Mouse (Mus musculus): ENCODE results near the gene Aldh3b3.
A peak's percentile ranks its signal among the peaks of the same experiment; 100 is the strongest.
"Not testable (repeated sequence)": the region's sequence is repeated elsewhere in the genome, so short reads cannot be mapped to it uniquely, and the experiment has no call there.

Aldh3b3 gene

DNA sequence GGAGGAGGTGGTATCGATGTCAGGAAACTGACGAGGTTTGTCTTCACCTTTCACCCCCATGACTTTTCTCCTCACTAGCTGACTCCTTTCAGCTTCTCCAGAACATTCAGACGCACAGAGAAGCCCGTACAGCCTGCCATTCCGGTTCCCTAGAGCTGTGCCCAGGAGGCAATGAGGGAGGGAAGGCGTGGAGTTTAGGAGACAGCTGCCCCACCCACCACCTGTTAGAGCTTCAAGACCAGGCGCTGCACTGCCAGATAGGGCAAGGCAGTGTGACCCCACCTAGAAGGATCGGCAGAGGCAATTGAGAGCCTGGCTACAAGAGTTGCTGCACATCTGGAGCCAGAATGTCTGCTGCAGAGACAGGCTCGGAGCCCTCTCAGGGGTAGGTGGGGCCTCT lies 13.8 kb downstream of the Aldh3b3 start, which contains the start of gene Aldh3b2:
Aldh3b2 (plus strand) TSS at position 100 of the 400 bp plus-strand sequence.
- DNase-seq (ENCODE audit: low read depth, low spot score) = no peak

- not testable (repeated sequence) for DNase-seq (ENCODE audit: low read depth, low spot score)
Measured at GRCm38 (mm10) chr19:3974608-3975007, 16.2 kb downstream of the Aldh3b3 start.

DNA sequence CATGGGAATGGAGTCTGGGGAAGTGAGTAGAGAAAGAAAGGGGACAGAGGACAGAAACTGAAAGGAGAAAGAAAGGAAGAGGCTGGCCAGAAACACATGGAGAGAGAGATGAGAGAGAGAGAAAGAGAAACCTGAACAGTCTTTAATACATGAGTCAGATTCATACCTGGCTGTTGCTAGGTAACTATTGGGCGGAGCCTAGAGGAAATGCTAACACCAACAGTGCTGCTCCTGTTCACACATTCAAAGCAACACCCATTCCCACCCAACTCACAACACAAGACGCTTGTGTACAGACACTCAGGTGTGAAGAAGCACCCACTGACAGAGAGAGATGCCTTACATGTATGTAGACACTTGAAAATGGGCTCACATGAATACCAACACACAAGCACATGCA lies 17.4 kb downstream of the Aldh3b3 start:
- no peak for DNase-seq (ENCODE audit: low read depth, low spot score)

DNA sequence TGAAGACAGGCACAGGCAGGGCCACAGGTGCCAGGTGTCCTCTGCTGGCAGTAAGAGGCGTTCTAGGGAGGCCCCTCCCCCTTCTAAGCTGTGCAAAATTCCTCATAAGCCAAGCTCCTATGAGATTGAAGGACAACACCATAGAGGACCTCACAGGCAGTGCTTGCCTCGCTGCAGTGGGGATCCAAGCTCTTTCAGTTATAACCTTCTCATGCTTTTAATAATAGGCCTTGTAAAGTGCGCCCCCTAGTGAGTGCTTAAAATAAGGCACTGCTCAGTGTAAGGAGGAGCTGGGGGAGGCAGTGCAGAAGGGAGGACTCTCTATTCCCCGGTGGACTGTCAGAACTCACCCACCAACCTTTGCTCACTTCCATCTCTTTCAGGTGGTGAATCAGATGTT lies 21.9 kb downstream of the Aldh3b3 start:
- DNase-seq (ENCODE audit: low read depth, low spot score) = peak; percentile 87

DNA sequence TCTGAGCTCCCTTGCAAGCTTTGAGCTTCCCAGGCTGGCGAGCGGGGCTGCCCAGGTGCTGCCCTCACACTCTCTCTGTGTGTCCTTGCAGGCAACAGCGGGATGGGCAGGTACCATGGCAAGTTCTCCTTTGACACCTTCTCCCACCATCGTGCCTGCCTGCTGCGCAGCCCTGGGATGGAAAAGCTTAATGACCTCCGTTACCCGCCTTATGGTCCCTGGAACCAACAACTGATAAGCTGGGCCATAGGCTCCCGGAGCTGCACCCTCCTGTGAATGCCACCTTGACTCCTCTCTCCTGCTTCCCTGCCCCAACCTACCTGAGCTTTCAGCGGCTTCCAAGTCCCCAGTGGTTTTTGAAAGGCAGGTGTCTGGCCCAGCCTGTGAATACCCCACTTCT lies 22.5 kb downstream of the Aldh3b3 start:
- DNase-seq (ENCODE audit: low read depth, low spot score) = no peak

DNA sequence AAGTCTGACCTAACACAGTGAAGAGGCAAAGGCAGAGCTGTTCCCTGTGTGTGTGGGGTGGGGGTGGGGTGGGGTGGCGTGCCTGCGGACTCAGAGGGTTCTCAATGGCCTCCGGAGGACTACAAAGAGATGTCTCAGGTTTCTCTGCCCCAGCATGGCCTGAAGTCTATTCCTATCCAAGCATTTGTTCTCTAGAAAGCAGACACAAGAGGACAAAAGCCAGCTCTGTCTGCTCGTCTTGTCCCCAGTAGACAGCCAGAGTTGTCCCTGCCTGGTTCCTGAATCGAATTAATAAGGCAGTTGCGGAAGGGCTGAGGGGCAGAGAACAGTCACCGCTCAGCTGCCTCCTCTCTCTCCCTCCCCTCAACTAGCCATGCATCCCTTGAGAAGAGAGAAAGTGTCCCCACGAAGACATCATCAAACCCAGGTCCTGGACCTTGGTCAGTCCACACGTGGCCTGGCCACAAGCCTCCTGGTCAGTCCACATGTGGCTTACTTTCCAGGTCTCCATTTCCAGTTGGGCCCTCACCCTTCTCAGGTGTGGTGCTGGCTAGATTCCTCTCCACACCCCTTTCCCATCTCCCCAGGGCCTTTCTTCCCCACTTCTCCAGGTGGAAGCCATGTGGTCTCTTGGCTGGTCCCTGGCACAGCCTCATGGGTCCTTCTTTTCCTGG lies 25.2 kb downstream of the Aldh3b3 start:
- DNase-seq (ENCODE audit: low read depth, low spot score) = peak; percentile 30

DNA sequence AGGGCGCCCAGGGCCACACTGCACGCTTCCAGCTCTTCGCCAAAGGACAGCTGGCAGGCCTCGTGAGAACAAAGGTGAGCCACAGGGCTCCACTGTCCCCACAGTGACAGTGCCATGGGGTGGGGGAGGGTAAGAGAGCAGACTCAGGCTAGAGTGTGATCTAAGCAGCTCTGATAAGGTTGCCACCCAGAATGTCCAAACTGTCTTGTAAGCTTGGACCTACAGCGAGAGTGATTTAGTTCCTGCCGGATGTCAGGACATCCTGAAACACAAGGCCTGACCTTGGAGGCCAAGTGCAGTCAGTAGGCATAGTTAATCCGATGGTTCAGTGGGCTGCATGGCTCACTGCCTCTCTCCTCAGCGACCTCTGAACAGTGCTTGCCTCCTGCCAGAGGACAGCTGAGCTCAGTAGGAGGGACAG lies 26.8 kb downstream of the Aldh3b3 start:
- DNase-seq (ENCODE audit: low read depth, low spot score) = peak; percentile 58

DNA sequence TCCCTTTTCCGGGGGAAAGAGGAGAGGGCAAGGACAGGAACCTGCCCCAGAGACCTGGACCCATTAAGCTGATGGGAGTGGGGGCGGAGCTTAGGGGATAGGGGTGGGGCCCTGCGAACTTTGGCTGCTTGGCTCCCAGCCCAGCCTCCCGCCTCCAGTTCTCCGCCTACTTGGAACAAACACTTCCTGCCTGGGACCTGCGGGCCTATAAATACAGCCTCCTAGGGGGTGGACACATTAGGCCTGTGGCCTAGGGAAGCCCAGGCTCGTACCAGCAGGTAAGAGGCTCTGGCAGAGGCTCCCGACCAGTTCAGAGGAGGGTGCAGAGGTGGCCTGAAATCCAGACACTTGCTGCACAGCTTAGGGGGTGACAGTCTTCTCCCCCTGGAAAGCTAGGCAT lies 27.9 kb downstream of the Aldh3b3 start, which contains the start of gene Acy3:
Acy3 (plus strand) TSS at position 237 of the 400 bp plus-strand sequence.
- peak; percentile 44 for DNase-seq (ENCODE audit: low read depth, low spot score)

DNA sequence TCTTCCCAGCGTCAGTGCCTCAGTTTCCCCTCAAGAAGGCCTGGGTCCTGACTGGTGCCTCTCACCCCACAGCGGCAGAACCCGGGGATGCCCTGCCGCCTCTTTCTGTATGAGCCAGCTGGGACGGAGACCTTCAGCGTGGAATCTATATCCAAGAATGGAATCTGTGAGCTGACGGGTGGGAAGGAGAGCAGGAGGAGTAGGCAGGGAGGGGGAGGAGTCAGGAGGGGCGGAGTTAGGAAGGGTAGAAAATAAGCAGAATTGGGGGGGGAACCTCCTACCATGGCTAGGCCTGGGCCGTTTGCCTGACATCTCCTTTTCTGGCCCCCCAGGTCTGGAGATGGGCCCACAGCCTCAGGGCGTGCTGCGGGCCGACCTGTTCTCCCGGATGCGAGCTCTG lies 29.6 kb downstream of the Aldh3b3 start:
- no peak for DNase-seq (ENCODE audit: low read depth, low spot score)

DNA sequence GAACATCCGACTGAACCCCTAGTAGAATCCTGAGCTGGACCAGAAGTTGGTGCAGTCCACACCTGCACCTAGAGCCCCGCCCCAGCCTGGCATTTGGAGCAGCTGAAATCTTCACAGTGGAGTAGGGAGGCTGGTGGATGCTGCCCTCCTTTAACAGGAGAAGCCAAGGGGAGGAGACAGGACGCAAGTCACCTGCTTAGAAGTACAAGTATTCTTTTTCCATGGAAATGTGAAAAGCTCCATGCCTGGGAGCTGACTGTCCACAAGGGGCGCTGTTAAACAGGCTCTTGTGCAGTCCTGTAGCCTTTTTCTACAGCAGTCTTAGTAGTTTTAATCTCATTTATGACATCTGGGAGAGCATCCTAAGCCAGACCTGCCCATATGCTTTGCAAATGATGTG lies 30.3 kb downstream of the Aldh3b3 start:
- no peak for DNase-seq (ENCODE audit: low read depth, low spot score)

DNA sequence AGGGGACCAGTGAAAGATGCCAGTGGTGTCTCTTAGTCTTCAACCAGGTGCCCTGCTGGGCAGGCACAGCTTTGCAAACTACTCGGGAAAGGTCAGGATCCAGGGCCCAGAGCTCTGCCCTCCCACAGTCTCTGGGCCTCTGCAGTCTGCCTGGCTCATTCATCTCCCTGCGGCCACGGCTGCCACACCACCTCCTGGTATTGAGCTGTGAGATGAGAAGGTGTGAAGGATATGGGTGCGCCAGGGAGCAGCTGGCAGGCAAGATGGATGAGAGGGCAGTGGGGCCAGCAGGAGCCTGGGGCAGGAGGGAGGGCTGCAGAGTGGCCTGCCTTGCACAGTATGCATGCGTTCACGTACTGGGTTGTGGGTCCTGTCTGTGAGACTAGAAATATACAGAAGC lies 32.4 kb downstream of the Aldh3b3 start:
- no peak for DNase-seq (ENCODE audit: low read depth, low spot score)

- DNase-seq (ENCODE audit: low read depth, low spot score) = no peak
Measured at GRCm38 (mm10) chr19:3991562-3991961, 33.1 kb downstream of the Aldh3b3 start.

DNA sequence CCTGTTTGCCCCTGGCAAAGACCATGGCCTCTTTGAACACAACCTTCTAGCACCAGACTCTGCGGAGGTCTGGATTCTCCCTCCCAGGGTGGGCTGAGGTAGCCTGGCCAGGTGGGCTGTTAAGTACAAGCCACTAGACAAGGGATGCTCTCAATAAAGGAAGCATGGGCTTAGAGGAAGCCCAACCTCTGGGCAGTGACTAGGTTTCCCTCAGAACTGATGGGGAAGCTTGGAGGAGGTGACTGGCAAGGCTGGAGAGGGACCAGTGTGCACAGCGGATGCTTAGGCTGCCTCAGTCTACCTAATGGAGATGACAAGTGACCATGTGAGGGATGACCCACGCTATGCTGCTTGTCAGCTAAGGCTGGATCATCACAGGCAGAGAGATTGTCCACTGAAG lies 33.5 kb downstream of the Aldh3b3 start:
- no peak for DNase-seq (ENCODE audit: low read depth, low spot score)

- DNase-seq (ENCODE audit: low read depth, low spot score) = no peak
Measured at GRCm38 (mm10) chr19:3992416-3992815, 34.0 kb downstream of the Aldh3b3 start, which contains the start of gene Tbx10. Tbx10 (plus strand) TSS chr19:3992752.

GRCm38 (mm10) chr19:3994932-3995331 lies 36.5 kb downstream of the Aldh3b3 start:
- DNase-seq (ENCODE audit: low read depth, low spot score) = no peak

- no peak for DNase-seq (ENCODE audit: low read depth, low spot score)
Measured at GRCm38 (mm10) chr19:3995505-3995904, 37.1 kb downstream of the Aldh3b3 start.

DNA sequence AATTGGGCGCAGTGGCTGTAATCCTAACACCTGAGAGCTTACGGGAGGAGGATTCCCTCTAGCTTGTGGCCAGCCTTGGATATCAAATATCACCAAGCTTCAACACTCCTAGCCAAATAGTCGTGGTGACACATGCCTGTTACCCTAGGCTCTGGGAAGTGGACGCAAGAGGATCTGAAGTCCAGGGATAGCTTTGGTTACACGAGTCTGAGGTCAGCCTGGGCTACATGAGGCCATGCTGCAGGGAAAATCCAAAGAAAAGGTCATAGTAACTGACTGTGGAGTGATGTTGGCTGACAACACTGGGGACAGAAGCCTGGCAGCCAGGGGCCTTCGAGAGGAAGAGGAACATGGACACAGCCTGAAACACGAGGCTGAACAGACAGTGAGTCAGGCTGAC lies 37.7 kb downstream of the Aldh3b3 start:
- DNase-seq (ENCODE audit: low read depth, low spot score) = no peak

DNA sequence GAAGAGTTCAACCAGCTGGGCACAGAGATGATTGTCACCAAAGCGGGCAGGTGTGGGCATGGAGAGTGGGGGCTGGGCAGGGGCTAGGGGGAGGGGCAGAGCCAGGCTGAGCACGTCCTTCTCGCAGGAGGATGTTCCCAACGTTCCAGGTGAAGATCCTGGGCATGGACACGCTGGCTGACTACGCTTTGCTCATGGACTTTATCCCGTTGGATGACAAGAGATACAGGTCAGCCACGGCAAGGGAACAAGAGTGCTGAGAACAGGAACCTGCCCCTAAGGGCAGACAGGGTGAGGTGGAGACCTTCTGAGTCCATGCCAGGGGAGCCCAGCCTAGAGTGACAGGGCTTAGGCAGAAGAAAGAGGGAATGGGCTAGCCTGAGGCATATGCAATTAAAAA lies 38.3 kb downstream of the Aldh3b3 start:
- DNase-seq (ENCODE audit: low read depth, low spot score) = no peak

DNA sequence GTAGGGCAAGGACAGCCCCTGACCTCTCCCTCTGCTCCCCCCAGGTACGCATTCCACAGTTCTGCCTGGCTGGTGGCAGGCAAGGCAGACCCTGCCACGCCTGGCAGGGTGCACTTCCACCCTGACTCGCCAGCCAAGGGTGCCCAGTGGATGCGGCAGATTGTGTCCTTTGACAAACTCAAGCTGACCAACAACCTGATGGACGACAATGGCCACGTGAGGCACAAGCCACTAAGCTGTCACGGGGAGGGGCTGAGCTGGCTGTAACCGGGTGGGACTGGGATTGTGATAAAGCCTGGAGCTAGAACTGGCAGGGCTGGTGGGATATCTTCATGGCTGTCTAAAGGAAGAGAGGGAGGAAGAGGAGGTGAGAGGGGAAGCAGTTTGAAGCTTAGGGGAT lies 38.8 kb downstream of the Aldh3b3 start:
- no peak for DNase-seq (ENCODE audit: low read depth, low spot score)

GRCm38 (mm10) chr19:3998335-3998734 lies 39.9 kb downstream of the Aldh3b3 start:
- no peak for DNase-seq (ENCODE audit: low read depth, low spot score)

DNA sequence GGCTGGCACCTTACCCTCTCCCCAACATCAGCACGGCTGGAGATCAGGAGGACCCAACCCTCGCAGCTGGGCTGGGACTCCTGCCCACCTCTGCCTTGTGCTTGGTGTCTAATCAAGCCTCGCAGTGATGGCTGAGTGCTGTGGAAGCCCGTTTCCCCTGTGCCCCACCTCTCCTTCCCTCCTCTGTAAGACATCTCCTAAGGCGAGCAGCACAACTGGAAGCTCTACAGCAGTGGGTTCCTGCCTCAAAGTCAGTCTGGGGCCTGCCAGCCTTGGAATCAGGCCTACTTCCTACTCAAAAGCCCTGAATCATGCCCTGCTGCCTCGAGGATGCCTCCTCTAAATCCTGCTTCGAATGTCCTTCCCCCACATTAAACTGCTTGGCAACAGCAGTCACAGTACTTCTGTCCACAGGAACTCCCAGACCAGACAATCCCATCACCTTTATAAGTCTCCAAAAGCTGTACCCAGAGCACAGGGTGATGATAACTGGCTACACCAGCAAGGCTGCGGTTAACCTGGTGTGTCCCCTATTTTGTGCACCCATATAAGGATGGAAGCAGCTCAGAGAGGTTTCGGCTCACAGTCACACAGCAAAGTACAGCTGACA lies 40.8 kb downstream of the Aldh3b3 start:
- DNase-seq (ENCODE audit: low read depth, low spot score) = no peak

GRCm38 (mm10) chr19:4000119-4000900 lies 41.9 kb downstream of the Aldh3b3 start, which contains the start of the genes Nudt8 and Gm49405:
Nudt8 (plus strand) TSS chr19:4000580.
Gm49405 (plus strand) TSS chr19:4000626.
- peak; percentile 98 for DNase-seq (ENCODE audit: low read depth, low spot score)

Measured in mesoderm, embryonic 11.5 days (tissue).